Mouse (Mus musculus) c-Kit-positive CD71-positive TER-119-positive erythroid progenitor cells, embryonic 14.5 days (primary cell): Measurements from ENCODE around the gene Polr2f.
A peak's percentile ranks its signal among the peaks of the same experiment; 100 is the strongest.

Experiments used
- DNase-seq: peaks from one replicate; pipeline ENCODE4 v3.0.0-alpha.2; 2013; ENCODE audit warnings: low spot score

The Polr2f gene

GRCm38 (mm10) chr15:79122119-79122518 lies 18.7 kb upstream of the Polr2f start:
- no peak for DNase-seq

- DNase-seq = no peak
Observed at GRCm38 (mm10) chr15:79122546-79122945, 18.3 kb upstream of the Polr2f start.

- DNase-seq = no peak
Observed at GRCm38 (mm10) chr15:79123751-79124150, 17.1 kb upstream of the Polr2f start.

GRCm38 (mm10) chr15:79124331-79124875 lies 16.4 kb upstream of the Polr2f start:
- DNase-seq = no peak

- peak; percentile 60 for DNase-seq
Observed at GRCm38 (mm10) chr15:79126217-79126932, 14.4 kb upstream of the Polr2f start.

- DNase-seq = no peak
Observed at GRCm38 (mm10) chr15:79127101-79127500, 13.7 kb upstream of the Polr2f start.

- DNase-seq = no peak
Observed at GRCm38 (mm10) chr15:79128208-79128607, 12.6 kb upstream of the Polr2f start.

- no peak for DNase-seq
Observed at GRCm38 (mm10) chr15:79129311-79129710, 11.5 kb upstream of the Polr2f start.

GRCm38 (mm10) chr15:79130782-79131181 lies 10.0 kb upstream of the Polr2f start:
- no peak for DNase-seq

- DNase-seq = no peak
Observed at GRCm38 (mm10) chr15:79131442-79131841, 9.4 kb upstream of the Polr2f start.

GRCm38 (mm10) chr15:79133191-79133661 lies 7.6 kb upstream of the Polr2f start:
- DNase-seq = no peak

- no peak for DNase-seq
Observed at GRCm38 (mm10) chr15:79134496-79135270, 6.1 kb upstream of the Polr2f start.

- DNase-seq = no peak
Observed at GRCm38 (mm10) chr15:79135332-79135731, 5.5 kb upstream of the Polr2f start.

GRCm38 (mm10) chr15:79135783-79136575 lies 4.8 kb upstream of the Polr2f start:
- no peak for DNase-seq

- DNase-seq = no peak
Observed at GRCm38 (mm10) chr15:79139640-79140039, 1.2 kb upstream of the Polr2f start.

- no peak for DNase-seq
Observed at GRCm38 (mm10) chr15:79141566-79141917, 733 bp downstream of the Polr2f start.

- DNase-seq = no peak
Observed at GRCm38 (mm10) chr15:79143316-79143715, 2.5 kb downstream of the Polr2f start.

- DNase-seq = no peak
Observed at GRCm38 (mm10) chr15:79144021-79144420, 3.2 kb downstream of the Polr2f start.

GRCm38 (mm10) chr15:79145522-79145921 lies 4.7 kb downstream of the Polr2f start:
- DNase-seq = no peak

GRCm38 (mm10) chr15:79148533-79148932 lies 7.7 kb downstream of the Polr2f start:
- peak; percentile 70 for DNase-seq

GRCm38 (mm10) chr15:79151881-79152280 lies 11.1 kb downstream of the Polr2f start:
- no peak for DNase-seq

GRCm38 (mm10) chr15:79152709-79153108 lies 11.9 kb downstream of the Polr2f start:
- DNase-seq = no peak
